Mouse (Mus musculus) inflammation-experienced regulatory T-cells, adult 6 months (primary cell): Measurements from ENCODE around the gene Eng. TPM values are rescaled to one million over a fixed set of nuclear protein-coding genes. Genes with fewer than 3 reads are reported as not detected.

ENCODE experiments used
- ATAC-seq: one replicate; pipeline ENCODE4 v1.8.0; 2017
- polyA plus RNA-seq, 3 experiments: library from polyadenylated mRNA; unstranded; fragments of 100-300 nt; shearing (Covaris generic); gene quantifications; one replicate each; pipeline ENCODE4 v1.2.1; 2017

Eng gene
- polyA plus RNA-seq, 3 experiments from 2014 or later: not detected

- ATAC-seq: peak; percentile 59
Measured at GRCm38 (mm10) chr2:32712586-32712933, 66.2 kb downstream of the Eng start.

GRCm38 (mm10) chr2:32712934-32713817 lies 66.8 kb downstream of the Eng start, which contains the start of gene Cdk9:
Gene Cdk9, minus strand, starts transcription at chr2:32713076.
- peak; percentile 64 for ATAC-seq

- peak; percentile 30 for ATAC-seq
Measured at GRCm38 (mm10) chr2:32714117-32714986, 68.0 kb downstream of the Eng start.

GRCm38 (mm10) chr2:32714987-32715425 lies 68.6 kb downstream of the Eng start:
- peak; percentile 42 for ATAC-seq

GRCm38 (mm10) chr2:32718761-32719160 lies 72.4 kb downstream of the Eng start:
- no peak for ATAC-seq

- ATAC-seq: no peak
Measured at GRCm38 (mm10) chr2:32720053-32720452, 73.7 kb downstream of the Eng start.

- no peak for ATAC-seq
Measured at GRCm38 (mm10) chr2:32720681-32721229, 74.4 kb downstream of the Eng start, which contains the start of gene Sh2d3c. Gene Sh2d3c, plus strand, starts transcription at chr2:32721055.

- ATAC-seq: peak; percentile 57
Measured at GRCm38 (mm10) chr2:32722046-32722445, 75.7 kb downstream of the Eng start.

GRCm38 (mm10) chr2:32722581-32722980 lies 76.2 kb downstream of the Eng start:
- no peak for ATAC-seq

- no peak for ATAC-seq
Measured at GRCm38 (mm10) chr2:32724149-32724548, 77.8 kb downstream of the Eng start.

- peak; percentile 68 for ATAC-seq
Measured at GRCm38 (mm10) chr2:32724832-32725790, 78.7 kb downstream of the Eng start.

GRCm38 (mm10) chr2:32727435-32727834 lies 81.0 kb downstream of the Eng start:
- no peak for ATAC-seq

- no peak for ATAC-seq
Measured at GRCm38 (mm10) chr2:32728463-32728862, 82.1 kb downstream of the Eng start.

GRCm38 (mm10) chr2:32729547-32729946 lies 83.2 kb downstream of the Eng start:
- no peak for ATAC-seq

- no peak for ATAC-seq
Measured at GRCm38 (mm10) chr2:32730854-32731253, 84.5 kb downstream of the Eng start.

- ATAC-seq: no peak
Measured at GRCm38 (mm10) chr2:32731911-32732310, 85.5 kb downstream of the Eng start.

Other genes with a start within 250 kb of the Eng start
- gene Naif1, start 196.1 kb upstream of the Eng start, polyA plus RNA-seq: 1 to 10 TPM; 4.6 to 6.0 (median 4.8) TPM
- gene Slc25a25, start 195.2 kb upstream of the Eng start, polyA plus RNA-seq: 1 to 10 TPM; 2.2 to 4.4 (median 4.3) TPM
- gene Fam102a, start 111.3 kb upstream of the Eng start, polyA plus RNA-seq: 10 to 100 TPM; 40.7 to 52.4 (median 50.7) TPM
- 100 to 1,000 TPM; 126 to 160 (median 144) TPM for gene Dpm2, start 75.7 kb upstream of the Eng start, polyA plus RNA-seq
- gene Pip5kl1, start 71.8 kb upstream of the Eng start, polyA plus RNA-seq: not detected
- gene 9430097D07Rik, start 70.9 kb upstream of the Eng start, polyA plus RNA-seq: under 1 TPM in 1 of 3 experiments, not detected in 2; 0.31 TPM
- gene St6galnac4, start 59.5 kb upstream of the Eng start, polyA plus RNA-seq: 10 to 100 TPM; 31.5 to 42.6 (median 33.5) TPM
- 1 to 10 TPM; 3.4 to 5.1 (median 4.3) TPM for gene St6galnac6, start 46.9 kb upstream of the Eng start, polyA plus RNA-seq
- under 1 TPM in 1 of 3 experiments, not detected in 2; 0.52 TPM for gene Ak1, start 24.8 kb upstream of the Eng start, polyA plus RNA-seq
- gene Fpgs, start 57.5 kb downstream of the Eng start, polyA plus RNA-seq: 1 to 10 TPM; 3.2 to 7.2 (median 5.8) TPM
- 10 to 100 TPM; 21.2 to 31.2 (median 30.4) TPM for gene Cdk9, start 66.5 kb downstream of the Eng start, polyA plus RNA-seq
- gene Sh2d3c, start 74.5 kb downstream of the Eng start, polyA plus RNA-seq: 10 to 100 TPM; 56.2 to 83.0 (median 61.4) TPM
- 1 to 10 TPM in 2 of 3 experiments, not detected in 1; 1.2 to 1.3 TPM for gene 6330409D20Rik, start 94.4 kb downstream of the Eng start, polyA plus RNA-seq
- 10 to 100 TPM; 56.4 to 69.0 (median 67.4) TPM for gene Tor2a, start 110.6 kb downstream of the Eng start, polyA plus RNA-seq
- 1 to 10 TPM in 1 of 3 experiments, under 1 TPM in 2; 0.55 to 1.8 (median 0.95) TPM for gene Ttc16, start 129.0 kb downstream of the Eng start, polyA plus RNA-seq
- gene Ptrh1, start 129.2 kb downstream of the Eng start, polyA plus RNA-seq: 1 to 10 TPM; 6.5 to 9.3 (median 8.1) TPM
- gene Cfap157, start 137.8 kb downstream of the Eng start, polyA plus RNA-seq: 1 to 10 TPM in 1 of 3 experiments, under 1 TPM in 1, not detected in 1; 0.53 to 1.3 TPM
- gene Stxbp1, start 200.7 kb downstream of the Eng start, polyA plus RNA-seq: 1 to 10 TPM; 2.3 to 6.1 (median 5.0) TPM
- gene Fam129b, start 229.5 kb downstream of the Eng start, polyA plus RNA-seq: 1 to 10 TPM in 1 of 3 experiments, under 1 TPM in 2; 0.15 to 3.2 (median 0.90) TPM